Mouse (Mus musculus): ENCODE measurements around the gene Neurl1a. TPM values are rescaled to one million over a fixed set of nuclear protein-coding genes. Genes with fewer than 3 reads are reported as not detected.

Neurl1a gene
- not detected for polyA plus RNA-seq (2014; fragmentation: Illumina TruSeq; extraction: RNeasy Lipid Tissue Mini Kit (QIAGEN cat#74804); ENCODE audit: low read depth, low replicate concordance)

GRCm38 (mm10) chr19:47178431-47179271 is at the start of gene Neurl1a:
Gene Neurl1a, plus strand, starts transcription at chr19:47178820.

GRCm38 (mm10) chr19:47137771-47138421 is 40.7 kb upstream of the Neurl1a start, which contains the start of gene Calhm2:
Gene Calhm2, minus strand, starts transcription at chr19:47138294.

DNA sequence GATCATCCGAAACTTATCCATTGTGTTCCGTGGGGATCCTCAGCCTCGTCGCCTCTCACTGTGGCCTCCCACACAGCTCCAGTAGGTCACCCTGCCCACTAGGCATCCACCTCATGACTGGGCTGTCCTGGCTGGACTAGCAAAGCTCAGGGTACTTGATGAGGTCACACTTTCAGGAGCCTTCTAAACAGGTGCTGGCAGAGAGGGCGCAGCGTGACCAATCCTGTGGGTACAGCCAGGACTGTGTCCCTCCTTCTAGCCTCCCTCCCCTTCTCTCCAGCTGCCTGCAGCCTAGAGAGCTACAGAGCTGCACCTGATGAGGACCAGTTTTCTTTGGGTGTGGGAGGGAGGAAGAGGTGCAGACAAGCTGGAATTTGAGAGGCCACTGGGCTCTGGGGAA is 34.5 kb upstream of the Neurl1a start, which contains the start of gene Calhm1:
Gene Calhm1 (minus strand): TSS at position 101 of the 400 bp plus-strand sequence.

GRCm38 (mm10) chr19:47157664-47158063 is 21.0 kb upstream of the Neurl1a start, which contains the start of gene Calhm3:
Gene Calhm3, minus strand, starts transcription at chr19:47157764.

Other genes with a start within 250 kb of the Neurl1a start
- not detected for gene Ina, start 164.1 kb upstream of the Neurl1a start, polyA plus RNA-seq (2014; fragmentation: Illumina TruSeq; extraction: RNeasy Lipid Tissue Mini Kit (QIAGEN cat#74804); ENCODE audit: low read depth, low replicate concordance)
- 19.8 TPM for gene Nt5c2, start 163.7 kb upstream of the Neurl1a start, polyA plus RNA-seq (2014; fragmentation: Illumina TruSeq; extraction: RNeasy Lipid Tissue Mini Kit (QIAGEN cat#74804); ENCODE audit: low read depth, low replicate concordance)
- 13.2 TPM for gene Pcgf6, start 127.9 kb upstream of the Neurl1a start, polyA plus RNA-seq (2014; fragmentation: Illumina TruSeq; extraction: RNeasy Lipid Tissue Mini Kit (QIAGEN cat#74804); ENCODE audit: low read depth, low replicate concordance)
- gene Taf5, start 111.1 kb upstream of the Neurl1a start, polyA plus RNA-seq (2014; fragmentation: Illumina TruSeq; extraction: RNeasy Lipid Tissue Mini Kit (QIAGEN cat#74804); ENCODE audit: low read depth, low replicate concordance): 4.6 TPM
- gene Usmg5, start 88.2 kb upstream of the Neurl1a start, polyA plus RNA-seq (2014; fragmentation: Illumina TruSeq; extraction: RNeasy Lipid Tissue Mini Kit (QIAGEN cat#74804); ENCODE audit: low read depth, low replicate concordance): 1,353 TPM
- gene Pdcd11, start 88.1 kb upstream of the Neurl1a start, polyA plus RNA-seq (2014; fragmentation: Illumina TruSeq; extraction: RNeasy Lipid Tissue Mini Kit (QIAGEN cat#74804); ENCODE audit: low read depth, low replicate concordance): 1.1 TPM
- 0.24 TPM for gene Calhm2, start 40.5 kb upstream of the Neurl1a start, polyA plus RNA-seq (2014; fragmentation: Illumina TruSeq; extraction: RNeasy Lipid Tissue Mini Kit (QIAGEN cat#74804); ENCODE audit: low read depth, low replicate concordance)
- gene Calhm1, start 34.6 kb upstream of the Neurl1a start, polyA plus RNA-seq (2014; fragmentation: Illumina TruSeq; extraction: RNeasy Lipid Tissue Mini Kit (QIAGEN cat#74804); ENCODE audit: low read depth, low replicate concordance): not detected
- not detected for gene Calhm3, start 21.1 kb upstream of the Neurl1a start, polyA plus RNA-seq (2014; fragmentation: Illumina TruSeq; extraction: RNeasy Lipid Tissue Mini Kit (QIAGEN cat#74804); ENCODE audit: low read depth, low replicate concordance)

Measured in liver, adult 10 weeks (tissue).